Mouse (Mus musculus) 3134 (cell line): ENCODE data around the gene Bcar1.

Source experiments
- DNase-seq: peaks from one replicate; pipeline ENCODE4 v3.0.0-alpha.2; 2011; ENCODE audit warnings: low spot score; ENCODE audit not compliant: insufficient read length; ENCODE audit errors: extremely low read depth

The Bcar1 gene

DNA sequence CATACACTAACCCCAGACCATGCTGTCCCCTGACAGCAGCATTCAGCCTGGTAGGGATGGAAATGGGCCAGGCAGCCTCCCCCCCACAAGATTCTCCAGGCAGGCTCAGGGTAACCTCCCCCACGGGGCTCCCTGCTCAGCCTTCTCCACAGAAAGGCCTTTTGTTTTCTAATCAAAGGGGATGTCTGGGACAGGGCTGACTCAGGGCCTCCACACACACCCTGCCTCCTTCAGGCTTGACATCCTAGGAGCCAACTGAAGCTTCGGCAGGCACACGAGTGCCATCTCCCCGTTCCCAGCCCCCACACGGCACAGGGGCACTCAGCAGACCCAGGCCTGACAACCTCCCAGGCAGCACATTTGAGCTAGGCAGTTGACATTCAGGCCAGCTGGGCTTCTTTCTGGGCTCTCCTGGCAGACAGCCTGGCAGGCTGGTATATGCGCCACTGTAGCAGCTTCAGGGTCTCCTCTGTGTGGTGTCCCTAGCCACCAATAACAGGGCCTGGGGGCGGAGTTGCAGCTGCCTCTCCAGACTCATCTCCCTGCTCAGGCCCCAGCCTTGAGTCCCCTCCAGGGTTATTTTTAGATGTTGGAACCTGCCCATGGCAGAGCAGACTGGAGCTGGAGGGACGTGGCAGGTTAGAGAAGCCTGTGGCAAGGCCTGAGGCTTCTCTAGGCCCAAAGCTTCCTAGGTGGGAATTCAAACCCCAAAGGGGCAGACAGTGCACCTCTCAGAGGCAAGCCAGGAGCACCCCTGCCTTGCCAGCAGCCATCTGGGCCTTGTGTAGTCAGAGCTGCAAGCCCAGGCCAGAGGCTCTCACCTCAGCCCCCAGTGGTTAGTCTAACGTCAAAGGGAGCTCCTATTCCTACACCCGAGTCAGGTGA lies 26.8 kb downstream of the Bcar1 start:
- DNase-seq, result peak; percentile 70

DNA sequence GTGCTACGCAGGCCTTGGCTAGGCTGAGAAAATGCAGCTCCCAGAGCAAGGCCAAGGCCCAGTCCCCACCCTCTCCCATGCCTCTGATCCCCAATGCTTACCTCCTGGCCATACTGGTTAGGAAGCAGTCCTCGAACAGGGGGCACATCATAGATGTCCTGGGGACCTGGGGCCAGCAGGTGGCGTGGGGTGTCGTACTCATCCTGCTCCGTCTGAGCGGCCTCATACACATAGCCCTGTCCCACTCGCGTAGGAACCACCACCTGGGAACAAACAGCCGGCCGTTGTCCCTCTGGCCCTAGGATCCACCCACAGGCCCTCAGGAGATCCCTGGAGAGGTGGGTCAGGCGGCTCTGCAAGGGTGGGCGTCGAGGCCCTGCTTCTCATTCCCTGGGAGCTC lies 28.1 kb downstream of the Bcar1 start:
- DNase-seq, result no peak

DNA sequence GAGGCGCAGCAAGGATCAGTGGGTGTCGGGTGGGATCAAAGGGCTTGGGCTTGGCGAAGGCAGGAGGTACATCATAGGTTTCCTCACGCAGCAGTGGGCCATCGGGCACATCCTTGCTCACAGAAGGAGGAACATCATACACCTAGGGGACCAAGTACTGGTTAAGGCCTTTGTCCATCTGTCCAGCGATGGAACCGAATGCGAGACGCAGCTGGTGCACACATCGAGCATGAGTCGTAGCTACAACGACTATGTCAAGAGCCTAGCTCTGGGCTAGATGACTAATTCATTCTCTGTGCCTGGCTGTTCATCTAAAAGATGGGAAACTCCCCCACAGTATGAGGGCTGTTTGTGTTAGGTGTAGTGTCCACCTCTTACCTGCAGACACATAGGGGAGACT lies 29.3 kb downstream of the Bcar1 start:
- DNase-seq, result no peak

DNA sequence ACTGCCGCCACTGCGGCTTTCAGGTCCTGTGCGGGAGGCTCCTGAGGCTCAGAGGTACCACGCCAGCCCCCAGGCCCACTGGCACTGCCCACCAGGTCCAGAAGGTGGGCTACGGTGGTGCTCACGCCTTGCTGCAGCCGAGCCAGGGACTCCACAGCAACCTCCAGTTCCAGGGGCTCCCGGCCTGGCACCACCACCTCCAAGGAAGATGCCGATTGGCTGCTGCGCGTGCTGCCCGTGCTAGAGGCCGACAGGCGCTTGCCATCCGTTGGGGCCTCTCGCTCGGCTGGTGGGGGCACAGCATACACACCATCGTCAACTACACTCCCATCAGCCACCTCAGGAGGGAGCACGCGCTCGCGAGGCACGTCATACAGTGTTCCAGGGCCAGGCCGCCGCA lies 29.8 kb downstream of the Bcar1 start:
- no peak for DNase-seq

DNA sequence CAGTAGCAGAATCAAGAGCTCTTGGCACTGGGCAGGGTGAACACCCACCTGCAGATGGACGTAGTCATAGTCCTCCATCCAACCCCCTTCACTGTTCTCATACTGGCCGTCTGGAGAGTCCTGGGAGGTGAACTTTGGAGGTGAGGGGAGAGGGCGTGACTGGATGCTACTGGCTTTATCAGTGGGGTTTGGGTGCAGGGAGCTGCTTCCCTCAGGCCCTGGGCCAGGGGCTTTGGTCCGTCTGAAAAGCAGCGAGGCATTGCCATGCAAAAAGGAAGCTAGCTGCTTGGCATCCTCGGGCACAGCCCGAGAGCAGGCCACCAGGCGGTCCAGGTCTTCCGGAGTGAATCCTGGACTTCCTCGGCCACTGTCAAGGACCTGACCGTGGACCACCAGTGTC lies 30.3 kb downstream of the Bcar1 start:
- no peak for DNase-seq

DNA sequence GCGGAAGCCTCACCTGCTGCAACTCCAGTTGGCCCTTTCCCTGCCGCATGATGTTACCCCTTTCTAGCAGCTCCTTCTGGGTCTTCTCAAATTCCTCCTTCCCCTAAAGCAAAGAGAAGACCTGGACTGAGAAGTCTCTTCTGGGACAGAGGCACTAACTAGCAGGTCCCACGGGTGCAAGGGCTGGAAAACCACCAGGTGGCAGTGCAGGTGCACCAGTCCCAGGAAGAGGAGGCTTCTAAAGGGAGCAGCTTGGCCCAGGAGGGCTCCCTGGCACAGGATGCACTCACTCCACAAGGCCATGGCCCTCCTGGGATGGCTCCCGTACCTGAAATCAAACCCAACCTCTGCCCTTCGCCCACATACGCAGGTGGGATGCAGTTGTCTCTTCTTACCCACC lies 31.0 kb downstream of the Bcar1 start:
- DNase-seq, result no peak

DNA sequence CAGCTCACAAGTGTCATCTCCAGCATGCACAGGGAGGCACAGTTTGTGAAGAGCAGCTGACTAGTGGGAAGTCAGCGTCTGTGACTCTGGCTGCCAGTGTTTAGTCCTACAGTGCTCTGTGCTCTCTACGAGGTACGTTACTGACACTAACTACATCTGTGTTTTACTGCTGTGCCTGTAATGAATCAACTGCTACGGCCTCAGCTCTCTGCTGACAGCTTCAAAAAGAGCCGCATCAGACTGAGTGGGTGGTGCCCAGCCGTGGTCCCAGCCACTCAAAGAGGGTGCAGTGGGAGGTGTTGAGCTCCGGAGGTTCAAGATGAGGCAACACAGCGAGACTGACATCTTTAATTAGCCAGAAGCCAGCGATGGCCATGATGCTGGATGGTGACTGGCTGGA lies 31.5 kb downstream of the Bcar1 start:
- DNase-seq, result no peak

DNA sequence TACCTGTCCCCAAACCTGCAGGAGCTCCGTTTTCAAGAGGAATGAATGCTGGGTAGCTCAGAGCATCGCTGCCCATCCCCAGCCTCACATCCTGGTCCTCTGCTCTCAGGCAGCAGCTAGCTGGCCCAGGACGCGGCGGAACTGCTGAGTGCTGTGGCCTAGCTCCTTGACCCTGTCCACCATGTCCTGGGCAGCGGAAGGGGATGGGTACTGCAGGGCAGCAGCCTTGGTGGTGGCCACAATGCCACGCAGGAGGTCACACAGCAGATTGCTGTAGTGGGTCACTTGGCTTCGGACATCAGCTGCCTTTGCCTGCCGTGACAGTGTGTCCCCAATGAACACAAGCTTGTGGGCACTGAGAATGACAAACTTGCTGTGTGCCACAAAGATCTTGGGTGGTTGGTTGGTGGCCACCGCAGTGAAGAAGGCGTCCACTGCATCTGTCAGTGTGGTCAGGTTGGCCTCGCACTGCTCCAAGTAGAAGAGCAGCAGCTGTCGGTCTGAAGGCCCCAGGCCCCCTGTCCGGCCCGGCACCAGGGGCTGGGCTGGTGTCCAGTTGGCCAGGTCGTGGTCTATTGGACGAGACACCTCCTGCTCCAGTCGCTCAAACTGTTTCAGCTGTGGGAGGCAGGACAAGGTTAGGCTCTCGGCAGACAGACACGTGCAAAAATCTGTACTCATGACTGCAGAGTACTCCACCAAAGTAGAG lies 32.7 kb downstream of the Bcar1 start:
- no peak for DNase-seq

DNA sequence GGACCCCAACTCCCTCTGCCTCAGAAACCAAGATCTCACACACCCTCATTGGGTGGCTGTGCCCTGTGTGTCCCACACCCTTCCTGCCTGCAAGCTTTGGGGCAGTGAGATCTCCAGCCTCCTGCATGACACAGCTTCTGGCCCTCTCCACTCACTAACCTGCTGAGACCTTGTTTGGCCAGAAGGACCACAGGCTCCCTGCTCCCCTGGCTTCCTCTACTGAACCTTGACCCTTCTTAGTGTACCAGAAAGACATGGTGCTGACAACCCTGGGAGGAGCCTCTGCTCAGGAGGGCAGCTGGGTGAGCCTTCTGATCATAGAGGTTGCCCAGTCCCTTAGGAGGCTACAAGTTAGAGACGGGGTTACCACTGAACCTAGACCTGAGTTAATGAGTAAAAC lies 34.4 kb downstream of the Bcar1 start:
- no peak for DNase-seq

DNA sequence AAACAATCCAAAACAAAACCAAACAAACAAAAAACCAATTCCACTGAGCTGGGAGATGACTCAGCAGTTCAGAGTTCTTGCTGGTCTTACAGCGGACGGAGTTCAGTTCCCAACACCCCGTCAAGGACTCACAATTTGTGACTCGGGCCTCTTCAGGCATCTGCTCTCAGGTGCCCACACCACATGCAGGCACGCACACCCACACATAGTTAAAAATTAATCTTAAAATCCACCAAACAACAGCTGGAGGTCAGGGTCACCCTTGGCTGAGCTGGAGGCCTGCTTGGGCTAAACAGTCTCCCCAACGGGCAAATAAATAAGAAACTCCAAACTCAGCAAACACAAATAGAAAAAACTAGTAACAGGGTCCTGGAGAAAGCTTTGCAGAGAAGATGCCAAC lies 35.3 kb downstream of the Bcar1 start:
- no peak for DNase-seq

DNA sequence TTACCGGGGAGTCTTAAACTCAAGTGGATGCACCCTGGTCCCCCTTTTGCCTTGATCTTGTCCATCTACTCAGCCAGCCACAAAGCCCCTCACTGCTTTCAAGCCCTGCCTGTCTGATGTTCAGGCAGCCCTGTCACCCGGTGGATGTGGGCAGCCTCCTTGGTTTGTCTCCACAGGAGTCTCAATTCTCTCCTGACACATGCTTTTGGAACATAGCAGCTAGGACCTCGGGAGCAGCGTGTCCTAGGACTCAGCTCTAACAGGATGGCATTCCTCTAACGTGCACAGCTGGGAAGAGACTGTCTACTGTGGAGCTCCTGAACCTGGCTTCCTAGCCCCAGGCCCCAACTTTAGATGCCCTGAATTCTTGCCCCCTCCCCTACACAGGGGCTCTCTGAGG lies 37.9 kb downstream of the Bcar1 start:
- no peak for DNase-seq

DNA sequence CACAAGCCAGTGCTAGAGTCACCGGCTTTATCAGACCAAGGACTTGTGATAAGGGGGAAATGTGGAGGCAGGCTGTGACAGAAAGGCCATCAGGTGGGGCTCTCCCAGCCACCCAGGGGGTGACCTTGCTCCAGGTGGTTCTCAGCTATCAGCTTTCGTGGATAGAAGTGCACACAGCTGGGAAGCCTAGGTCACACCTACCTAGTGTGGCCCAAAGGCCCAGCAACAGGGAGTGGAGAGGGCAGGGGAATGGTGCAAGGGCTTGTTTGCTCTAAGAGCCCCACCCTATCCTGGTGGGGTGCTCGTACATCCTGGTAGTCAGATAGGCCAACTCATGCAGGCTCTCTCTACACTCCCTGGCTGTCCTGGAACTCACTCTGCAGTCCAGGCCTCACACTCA lies 38.4 kb downstream of the Bcar1 start:
- no peak for DNase-seq

DNA sequence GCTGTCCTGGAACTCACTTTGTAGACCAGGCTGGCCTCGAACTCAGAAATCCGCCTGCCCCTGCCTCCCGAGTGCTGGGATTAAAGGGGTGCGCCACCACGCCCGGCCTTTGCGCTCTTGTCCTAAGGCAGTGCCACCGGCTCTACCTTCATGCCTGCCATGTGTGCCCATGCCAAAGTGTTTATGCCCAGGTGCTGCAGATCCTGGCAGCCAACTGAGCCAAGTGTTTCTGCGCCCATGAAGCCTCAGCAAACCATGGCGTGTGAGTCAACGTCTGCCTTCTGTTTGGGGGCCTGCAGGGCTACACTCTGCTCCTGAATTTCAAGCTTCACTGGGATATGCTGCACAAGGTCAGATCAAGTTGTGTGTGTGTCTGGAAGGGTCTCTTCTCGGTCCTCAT lies 39.0 kb downstream of the Bcar1 start:
- DNase-seq, result no peak

DNA sequence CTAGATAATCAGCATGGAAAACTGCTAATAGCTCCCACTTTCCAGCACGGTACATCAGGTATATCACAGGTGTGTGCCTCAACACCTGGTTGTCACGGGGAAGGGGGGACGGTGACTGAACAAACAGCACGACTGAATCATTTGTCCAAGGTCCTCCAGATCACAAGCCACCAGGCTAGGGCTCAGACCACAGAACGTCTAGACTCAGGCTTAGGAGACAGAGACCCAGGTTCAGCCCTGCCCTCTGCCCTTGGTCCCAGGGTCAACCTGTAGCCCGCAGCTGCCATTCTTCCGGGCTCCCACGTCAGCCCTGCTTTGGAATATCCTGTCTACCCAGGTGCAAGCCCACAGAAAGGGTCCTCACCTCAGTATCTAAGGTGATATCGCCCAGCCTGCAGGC lies 42.2 kb downstream of the Bcar1 start:
- no peak for DNase-seq

DNA sequence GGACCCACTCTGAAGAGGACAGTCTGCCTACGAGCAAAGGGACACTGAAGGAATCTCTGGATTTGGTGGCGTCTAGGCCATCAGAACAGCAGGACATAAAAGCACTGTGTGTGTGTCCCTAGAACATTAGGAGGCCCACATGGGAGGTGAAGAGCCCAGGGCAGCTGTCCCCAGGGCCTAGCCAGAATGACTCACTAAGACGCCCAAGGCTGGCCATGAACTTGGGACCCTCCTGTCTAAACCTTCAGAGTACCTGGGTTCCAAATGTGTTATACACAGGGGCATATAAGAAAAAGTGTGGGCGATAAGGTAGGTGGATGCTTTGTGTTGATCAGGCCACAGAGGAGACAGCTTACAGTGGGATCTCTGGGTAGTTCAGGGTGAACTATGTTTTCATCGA lies 42.9 kb downstream of the Bcar1 start:
- no peak for DNase-seq

DNA sequence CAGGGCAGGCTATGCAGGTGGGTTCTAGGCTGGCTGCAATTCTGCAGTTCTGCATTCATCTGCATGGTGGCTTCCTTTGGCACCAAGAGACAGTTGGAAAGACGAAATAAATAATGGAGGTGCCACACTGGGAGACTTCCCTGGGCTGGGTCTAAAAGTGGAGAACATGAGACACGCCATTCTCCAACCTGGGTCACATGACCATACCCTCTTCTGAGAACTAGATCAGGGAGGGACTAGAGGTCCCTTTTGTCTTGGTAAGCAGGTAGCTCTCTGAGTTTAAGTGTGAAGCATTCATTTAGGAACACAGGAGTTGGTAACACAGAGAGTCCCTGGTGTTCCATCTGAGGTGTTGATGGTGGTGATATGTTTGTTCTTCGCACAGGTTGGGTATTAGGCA lies 43.4 kb downstream of the Bcar1 start:
- DNase-seq, result no peak

DNA sequence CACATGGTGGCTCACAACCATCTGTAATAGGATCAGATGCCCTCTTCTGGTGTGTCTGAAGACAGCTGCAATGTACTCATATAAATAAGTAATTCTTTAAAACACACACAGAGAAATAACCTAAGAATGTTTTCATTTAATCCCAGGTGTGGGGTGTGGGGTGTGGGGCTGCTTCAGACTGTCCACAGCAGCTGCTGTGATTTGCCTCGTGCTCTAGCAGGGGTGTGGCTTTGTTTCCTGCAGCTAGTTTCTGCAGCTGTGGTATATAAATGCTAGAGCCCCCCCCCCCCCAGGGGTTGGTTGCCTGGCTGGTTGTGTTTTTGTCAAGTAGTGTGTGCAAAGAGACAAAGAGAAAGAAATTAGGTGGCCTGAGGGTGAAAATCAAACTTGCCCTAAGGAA lies 44.6 kb downstream of the Bcar1 start:
- no peak for DNase-seq

DNA sequence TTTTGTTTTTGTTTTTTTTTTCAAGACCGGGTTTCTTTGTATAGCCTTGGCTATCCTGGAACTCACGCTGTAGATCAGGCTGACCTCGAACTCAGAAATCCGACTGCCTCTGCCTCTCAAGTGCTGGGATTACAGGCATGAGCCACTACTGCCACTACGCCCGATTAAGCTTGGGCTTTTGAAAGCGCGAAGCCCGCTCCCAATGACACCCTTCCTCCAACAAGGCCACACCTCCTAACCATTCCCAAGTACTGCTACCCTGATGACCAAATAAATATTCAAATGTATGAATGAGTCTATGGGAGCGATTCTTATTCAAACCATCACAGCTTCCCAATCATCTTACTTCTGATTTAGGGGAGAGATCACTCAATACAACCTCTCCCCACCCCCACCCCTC lies 46.0 kb downstream of the Bcar1 start:
- DNase-seq, result no peak

DNA sequence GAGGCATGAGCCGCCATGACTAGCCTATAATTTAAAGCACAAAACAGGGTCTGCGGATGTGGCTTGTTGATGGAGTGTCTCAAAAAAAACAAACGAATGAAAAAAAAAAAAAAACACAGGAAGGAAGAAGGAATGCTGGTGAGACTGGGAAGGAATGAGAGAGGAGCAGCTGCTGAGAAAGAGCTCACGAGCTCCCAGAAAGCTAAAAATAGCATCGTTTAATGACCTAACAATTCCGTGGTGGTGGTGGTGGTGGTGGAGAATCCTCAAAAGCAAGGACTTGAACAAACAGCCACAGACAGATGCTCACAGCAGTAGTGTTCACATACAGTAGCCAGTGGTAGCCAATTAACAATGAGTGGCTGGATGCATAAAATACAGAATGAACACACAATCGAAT lies 48.2 kb downstream of the Bcar1 start:
- no peak for DNase-seq

DNA sequence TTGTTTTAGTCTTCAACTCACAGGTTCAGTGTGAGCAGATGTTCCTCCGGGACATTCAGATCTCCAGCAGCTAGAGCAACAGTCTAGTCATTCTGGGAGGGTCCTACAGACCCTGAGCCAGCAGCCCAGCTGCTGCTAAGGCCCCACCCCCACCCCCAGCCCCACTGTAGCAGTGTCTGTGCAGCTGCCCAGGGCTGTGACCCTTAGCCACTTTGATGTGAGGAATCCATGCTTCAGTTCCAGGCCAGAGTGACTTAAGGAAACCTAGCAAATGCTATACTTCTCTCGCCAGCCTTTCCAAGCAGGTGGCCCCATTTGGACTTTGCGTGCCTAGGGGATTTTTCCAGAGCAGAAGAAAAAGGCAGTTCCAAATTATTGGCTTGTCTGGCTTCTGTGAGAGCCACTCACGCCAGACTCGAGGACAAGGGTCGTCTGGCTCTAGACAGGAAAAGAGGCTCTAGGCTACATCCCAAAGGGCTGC lies 50.3 kb downstream of the Bcar1 start:
- no peak for DNase-seq

DNA sequence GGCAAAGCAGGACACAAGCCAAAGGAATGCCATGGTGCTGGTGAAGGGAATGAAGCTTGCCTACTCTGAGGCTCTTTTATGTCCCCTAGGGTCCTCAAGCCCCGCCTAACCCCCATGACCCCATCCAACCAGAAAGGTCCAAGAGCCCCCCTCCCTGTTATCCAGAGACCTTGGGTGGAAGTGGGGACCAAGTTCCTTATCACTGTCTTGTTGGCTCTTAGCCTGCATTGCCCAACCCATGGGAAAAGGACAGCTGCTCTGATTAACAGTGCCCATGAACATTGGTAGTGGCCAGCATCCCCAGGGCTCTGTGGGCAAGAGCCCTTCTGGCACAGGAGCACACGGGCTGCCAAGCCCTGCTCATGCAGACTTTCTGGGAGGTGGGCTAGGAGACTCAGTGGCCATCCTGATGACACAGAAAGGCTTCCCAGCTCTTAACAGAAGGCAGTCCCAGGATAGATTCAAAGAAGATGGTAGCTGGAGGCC lies 52.6 kb downstream of the Bcar1 start, which contains the start of gene Ctrb1:
Ctrb1 (minus strand) TSS at position 51 of the 486 bp plus-strand sequence.
- no peak for DNase-seq

DNA sequence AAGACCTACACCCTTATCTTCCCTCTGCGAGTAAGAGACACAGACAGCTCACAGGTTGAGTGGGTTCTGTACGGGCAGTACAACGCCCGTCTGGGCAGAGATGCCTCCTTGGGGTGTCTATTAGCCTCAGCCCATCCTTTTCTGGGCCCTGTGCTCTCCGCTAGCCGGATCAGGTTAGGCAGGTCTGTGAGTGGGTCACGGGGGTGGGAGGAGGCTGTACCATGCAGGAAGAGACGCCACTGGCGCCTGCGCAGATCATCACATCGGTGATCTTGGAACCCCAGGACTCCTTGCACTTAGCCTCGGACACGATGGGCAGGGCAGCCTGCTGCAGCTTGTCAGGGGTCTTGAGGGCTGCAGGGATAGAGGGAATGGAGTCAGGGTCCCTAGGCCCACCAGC lies 56.7 kb downstream of the Bcar1 start:
- no peak for DNase-seq
